Mouse (Mus musculus) right cerebral cortex, adult 2 months (tissue): ENCODE data around the gene Prkcz.

Experiments used
- DNase-seq, 2 experiments: peaks; one replicate each; pipeline ENCODE4 v3.0.0; 2021 to 2022; ENCODE audit warnings: low spot score in 2 of 2

The Prkcz gene

DNA sequence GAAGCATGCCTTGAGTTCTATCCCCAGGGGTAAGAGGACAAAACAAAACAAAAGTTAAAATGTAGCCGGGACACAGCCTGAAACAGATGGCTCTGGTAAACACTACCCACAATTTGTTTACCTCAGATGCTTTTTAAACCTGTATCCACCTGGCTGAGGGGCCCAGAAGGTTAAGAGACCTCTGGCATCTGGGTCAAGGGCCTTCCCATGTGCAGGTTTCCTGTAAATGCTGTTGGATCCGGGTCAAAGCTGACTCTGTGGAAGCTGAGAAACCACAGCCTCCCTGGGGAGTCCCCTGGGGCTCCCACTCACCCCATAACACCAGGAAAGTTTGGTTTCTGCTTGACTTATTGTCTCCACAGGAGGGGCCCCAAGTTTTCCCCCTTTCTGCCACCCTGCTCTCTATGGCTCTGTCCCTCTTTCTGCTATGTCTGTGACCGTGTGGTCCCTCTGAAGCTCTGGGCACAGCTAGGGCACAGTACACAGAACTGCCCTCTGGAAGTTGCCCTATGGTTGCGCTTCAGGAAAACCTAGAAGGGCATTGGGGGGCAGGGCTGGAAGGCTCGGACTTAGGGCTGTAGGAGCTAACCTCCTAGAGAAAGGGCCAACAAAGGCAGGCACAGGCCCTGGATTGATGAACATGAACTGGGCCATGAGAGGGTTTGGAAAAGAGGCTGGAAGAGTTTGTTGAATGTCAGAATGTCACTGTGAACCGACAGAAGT is 115.2 kb downstream of the Prkcz start:
- DNase-seq = no peak

DNA sequence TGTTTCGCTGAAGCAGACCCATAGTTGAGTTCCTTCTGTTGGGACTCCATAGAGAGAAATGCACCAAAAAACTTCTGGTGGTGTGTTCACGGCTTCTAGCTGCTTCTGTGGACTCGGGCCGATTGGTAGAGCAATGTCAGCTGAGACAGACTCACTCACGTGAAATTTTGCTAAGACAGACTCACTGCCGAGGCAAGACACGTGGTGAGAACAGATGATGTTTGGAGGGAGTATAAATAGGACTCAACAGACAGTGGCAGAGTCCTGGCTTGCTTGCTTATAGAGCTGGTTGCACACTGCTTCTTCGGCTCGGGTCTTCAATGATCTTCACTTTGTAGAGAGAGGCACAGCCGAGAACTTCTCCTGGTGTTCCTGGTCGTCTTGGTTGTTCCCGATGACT is 117.9 kb downstream of the Prkcz start:
- DNase-seq = no peak

DNA sequence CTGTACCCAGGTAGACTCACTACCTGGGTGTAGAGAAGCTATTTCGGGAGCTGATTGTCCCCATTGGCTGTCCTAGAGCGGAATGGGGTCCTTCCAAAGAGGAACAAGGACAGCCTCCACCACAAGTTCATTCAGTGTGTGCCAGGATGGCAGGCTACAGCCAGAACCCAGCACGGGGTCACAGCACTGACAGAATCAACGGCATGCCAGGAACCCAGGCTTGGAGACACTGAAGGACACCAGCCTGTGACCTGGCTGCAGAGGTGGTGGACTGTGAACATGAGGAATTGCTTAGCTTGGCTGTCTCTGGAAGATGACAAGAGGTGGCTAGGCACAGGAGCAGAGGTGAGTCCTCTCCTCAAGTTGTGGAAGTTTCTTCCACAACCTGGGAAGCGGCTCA is 118.9 kb downstream of the Prkcz start:
- DNase-seq = no peak

DNA sequence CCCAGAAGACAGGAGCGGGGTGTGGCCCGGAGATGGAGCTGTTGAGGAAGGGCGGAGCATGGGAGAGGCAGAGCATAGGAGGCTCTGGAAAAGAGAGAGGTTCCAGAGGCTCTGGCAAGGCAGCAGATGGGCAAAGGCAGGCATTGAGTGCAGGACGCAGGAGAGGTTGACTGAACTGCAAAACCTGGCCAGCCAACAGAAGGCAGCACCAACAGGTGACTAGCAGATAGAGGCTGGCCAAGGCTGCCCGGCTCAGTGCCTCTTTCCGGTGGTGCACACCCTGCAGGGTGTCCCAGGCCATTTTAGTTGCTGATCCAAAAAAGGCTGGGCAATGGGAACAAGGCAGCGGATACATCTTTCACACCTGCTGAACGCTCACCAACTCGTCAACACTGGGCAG is 119.4 kb downstream of the Prkcz start:
- DNase-seq = no peak

DNA sequence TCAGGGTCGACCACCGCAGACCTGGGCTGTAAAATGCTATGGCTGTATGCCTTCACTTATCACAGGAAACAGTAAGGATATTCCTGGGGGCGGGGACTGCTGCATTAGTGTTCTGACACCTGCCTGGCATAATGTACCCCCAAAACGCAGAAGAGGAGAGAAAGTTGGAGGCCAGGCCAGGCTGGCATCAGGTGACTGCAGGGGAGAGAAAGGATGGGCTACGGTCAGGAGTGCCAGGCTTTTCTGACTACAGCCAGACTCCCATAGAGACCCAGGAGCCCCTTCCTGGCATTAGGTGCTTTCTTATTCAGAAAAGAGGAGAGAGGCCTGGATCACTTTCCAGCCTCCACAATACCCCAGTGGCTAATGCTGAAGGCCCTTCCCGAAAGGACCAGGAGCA is 121.7 kb downstream of the Prkcz start:
- no peak for DNase-seq

DNA sequence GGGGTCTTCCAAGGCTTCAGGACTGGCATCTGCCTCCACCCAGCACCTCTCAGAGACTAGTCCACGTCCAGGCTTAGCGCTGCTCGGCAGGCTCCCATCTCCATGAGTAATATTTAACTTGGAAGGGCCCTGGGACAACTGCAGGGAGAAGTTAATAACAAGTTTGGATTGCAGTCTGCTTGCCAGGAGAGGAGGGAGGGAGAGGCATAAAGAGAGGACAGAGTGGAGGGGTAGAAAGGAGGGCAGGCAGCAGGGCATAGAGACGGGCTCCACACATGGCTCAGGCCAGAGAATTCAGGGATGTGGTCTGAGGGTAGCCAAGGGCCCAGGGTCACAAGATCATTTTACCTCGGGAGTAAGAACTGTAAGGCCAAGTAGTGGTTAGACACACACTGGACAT is 122.9 kb downstream of the Prkcz start:
- DNase-seq = no peak

DNA sequence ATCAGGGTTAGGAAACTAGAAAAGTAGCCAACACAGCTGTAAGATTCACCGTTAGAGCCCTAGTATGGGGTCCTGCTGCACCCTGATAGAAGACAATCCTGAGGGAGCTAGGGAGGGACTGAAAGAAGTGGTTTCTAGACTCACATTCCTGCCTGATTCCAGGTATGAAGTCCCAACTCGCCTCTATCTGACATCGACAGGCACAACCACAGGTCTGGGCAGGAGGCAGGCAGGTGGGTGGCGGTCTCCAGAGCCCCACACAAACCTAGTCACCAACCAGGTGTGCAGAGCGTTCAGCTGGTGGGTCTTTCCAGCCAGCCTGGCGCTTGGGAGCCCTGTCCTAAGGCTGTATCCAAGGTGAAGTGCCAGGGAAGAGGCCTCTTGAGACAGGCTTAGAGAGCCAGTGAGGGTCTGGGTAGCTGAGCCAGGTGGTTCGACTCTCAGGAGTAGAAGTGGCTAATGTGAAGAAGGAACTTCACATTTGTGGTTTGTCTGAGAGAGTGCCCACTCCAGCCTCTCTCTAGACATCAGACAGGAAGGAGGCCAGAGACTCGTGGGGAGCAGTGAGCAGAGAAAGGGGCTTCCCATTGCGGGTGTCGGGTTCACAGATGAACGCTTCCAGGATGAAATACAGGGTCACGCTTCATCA is 124.3 kb downstream of the Prkcz start:
- DNase-seq = no peak

DNA sequence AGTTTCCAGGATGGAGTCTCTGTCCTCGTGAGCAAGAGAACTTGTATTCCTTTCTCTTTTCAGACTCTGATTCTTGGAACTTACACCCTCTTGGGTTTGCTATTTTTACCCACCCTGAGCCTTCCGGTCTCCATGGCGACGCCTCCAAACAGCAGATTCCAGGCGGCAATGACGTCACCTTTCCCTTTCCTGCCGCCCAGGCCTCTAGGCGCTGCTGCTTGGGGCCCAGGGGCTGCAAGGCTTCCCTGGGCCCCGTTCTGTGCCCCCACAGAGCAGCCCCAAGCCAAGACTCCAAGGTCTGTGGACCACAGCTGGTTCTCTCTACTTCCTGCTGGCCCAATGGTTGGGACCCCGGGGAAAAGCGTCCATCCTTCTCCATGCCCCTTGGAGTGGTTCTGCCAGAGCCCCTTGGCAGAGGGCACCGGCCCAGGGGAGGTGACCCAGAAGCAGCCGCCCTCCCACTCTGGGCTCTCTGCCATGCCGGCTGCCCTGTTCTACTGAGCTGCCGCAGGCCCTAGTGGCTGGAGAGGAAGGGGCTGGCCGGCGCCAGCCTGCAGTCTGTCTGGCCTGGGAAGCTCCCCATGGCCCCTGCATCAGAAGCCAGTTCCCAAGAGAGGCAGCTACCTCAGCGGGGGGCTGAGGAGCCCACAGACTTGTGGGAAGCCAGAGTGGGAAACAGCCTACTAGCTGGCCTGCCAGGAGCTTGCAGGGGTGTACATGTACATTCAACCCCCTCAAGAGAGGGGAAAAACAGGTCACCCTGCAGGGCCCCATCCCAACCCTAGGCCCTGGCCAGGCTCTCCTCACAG is 125.6 kb downstream of the Prkcz start:
- DNase-seq = peak; percentile 92 to 95

DNA sequence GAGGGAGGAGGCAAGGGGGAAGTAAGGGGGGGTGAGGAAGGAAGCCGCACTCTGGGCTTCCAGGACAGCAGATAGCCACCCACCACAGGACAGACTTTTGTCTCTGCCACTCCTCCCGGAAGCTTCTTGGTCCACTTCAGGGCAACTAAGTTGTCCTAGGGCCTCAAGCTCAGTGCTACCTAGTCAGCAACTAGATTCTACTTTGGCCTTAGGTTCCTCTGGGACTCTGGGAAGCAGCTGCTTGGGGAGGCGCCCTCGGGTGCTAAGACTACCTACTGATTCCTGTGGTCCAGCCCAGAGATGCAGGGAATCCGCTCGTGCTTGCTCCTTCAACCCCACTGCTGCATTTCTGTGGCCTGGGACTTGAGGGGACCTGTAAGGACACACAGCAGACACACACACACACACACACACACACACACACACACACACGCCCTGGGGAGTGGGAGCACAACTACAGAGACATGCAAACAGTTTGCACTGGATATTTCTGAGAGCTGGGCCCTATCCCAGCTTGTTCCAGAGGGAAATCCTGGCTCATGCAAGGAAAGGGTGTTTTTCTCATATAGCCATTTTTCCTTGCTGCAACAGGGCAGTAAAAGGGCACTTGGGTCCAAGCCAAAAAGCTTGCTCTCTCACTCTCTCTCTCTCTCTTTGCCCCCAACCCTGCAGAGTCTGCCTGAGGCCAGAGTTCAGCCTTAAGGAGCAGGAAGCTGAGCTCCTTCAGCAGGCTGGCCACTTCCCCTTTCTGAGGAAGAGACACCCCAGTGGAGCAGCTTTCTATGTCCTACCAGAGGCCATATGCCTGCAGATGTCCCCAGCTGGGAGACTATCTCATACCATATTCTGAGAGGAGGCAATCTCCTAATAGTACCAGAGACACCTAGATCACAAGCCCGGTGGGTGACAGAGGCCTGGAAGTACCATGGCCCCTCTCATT is 126.5 kb downstream of the Prkcz start:
- no peak for DNase-seq

DNA sequence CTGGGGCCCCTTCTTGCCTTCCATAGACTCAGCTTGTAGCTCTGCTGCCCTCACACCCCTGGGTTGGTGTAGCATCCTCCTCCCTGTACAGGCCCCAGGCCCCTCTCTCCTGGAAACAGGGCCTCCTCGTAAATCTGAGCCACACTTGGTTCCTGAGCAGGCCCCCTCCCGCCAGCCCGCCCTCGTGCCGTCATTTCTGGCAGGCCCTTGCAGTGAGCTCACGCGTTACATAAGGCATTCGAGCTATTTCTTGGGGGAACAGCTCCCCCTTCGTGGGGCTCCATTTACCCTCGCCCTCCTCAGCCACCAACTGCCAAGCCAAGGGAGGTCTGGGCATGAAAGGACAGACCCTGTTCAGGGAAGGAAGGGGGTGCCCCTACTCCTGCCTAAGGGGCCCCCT is 127.3 kb downstream of the Prkcz start:
- peak; percentile 86 to 90 for DNase-seq

DNA sequence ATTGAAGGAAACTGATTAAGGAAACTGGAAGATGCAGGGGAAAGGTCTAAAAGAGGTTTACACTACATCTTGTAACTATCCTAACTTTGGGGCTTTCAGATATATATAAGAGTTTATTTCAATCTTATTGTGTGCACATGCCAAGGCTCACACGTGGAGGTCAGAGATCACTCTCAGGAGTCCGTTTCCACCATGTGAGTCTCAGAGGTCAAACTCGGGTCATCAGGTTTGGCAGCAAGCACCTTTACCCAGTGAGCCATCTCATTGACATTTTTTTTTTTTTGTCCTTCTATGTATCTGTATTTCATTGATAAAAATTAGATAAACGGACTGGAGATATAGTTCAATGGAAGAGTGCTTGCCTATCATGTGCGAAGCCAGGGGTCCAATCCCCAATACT is 132.7 kb downstream of the Prkcz start:
- no peak for DNase-seq

DNA sequence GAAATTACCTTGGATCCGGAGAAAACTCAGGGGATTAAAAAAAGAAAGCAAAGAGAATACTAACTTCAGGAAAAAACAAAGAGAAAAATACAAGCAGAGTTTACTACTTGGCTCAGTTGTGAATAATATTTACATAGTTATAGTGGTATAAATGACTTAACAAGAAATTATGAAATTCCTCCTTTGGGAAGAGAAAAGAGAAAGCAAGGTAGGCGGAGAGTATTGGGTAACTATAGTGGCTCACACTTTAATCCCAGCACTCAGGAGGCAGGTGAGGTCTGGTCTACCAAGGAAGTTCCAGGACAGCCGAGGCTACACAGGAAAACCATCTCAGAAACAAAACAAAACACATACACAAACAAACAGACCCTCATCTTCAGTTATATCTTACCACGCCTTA is 133.2 kb downstream of the Prkcz start:
- DNase-seq = no peak

DNA sequence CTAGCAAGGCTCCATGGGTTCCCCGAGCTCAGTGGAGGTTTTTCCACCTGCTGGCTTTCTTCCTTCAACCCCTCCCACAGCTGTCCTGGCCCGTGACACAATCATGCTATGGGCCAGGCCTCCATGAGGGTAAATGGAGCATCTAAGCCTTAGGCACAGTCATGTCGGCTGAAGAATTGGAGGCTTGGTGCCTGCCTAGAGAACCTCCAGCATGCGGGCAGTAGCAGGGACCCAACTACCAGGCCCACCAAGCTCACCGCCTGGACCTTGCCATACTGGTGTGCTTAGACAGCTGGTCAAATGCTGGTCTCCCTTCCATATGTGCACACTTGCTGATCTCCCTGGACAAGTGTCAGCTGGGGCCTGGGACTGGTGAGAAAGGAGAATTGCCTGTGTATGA is 135.2 kb downstream of the Prkcz start:
- no peak for DNase-seq

DNA sequence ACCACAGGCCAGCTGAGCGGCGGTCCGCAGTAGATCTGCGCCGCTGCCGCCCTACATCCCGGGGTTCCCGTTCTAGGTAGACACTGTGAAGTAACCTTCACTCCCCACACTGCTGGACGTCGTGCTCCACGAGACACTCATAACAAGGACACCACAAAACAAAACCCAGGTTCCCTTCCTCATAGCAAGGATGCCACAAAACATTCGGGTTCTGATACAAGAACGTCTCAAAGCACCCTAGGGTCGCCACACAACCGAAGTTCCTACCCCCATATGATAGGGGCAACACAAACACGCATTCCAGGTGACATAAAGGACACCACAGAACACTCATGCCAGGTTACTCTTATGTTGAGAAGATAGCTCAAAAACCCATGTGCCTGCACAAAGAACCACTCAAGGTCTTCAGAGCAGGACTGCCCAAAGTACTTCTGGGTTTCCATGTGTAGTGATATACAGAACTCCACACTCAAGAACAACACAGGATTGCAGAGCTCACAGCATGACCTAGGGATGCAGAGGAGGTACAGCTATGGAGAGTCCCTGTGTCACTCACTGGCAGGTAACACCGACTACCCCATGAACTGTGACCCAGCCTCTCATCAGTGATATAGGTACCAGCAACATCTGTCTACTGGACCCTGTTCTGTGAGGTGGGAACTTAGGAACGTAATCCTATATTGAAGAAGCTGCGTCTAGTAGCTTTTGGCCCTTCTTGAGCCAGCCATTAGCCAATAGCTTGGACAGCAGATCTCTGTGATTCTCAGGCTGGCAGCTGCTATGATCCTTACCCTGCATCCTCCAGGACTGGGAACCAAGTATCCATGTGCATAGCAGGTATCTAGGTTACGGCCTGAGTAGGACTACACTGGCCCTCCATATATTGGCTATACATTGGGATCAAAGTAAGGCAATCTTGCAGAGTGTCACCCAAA is 137.3 kb downstream of the Prkcz start:
- DNase-seq = no peak

DNA sequence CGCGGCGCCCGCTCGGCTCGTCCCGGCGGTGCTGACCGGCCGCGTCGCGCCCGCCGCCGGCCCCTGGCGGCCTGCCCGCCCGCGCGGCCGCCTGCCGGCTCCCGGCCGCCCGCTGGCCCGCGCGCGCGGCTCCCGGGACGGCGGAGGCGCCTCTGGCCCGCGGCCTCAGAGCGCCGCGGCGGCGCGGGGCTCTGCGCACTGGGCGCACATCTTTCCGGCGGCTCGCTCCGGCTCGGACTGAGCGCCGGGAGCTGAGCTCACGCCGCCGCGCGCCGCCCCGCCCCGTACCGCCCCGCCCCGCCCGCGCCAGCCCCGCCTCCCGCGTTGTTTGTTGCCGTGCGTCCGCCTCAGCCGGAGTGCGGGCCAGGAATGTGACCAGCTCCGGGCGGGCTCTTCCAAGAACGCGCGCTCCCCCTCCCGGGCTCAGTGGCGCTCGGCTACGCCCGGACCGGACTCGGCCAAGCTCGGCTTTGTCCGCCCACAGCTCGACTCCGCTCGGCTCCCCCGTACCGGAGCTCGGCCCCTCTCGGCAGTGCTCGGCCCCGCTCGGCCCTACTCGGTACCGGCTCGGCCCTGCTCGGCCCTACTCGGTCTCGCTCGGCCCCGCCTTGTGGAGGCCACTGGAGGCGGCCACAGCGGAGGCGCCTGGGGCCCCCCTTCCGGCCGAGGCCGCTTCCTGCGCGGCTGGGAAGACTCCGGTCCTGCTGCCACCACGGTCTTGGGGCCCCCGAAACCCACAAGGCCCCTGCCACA is 138.1 kb downstream of the Prkcz start:
- peak; percentile 98 to 99 for DNase-seq

DNA sequence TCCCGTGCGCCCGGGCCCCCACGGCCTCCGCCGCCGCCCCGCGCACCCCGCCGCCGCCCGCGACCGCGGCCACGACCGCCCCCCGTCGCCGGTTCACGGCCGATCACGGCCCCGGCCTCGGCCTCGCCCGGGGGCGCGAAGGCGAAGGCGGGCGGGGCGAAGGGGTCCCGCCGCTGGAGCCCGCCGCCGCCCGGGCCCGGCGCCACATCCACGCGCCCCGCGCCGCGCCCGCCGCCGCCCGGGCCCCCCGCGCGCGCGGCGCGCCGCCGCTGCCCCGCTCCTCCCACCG is 138.7 kb downstream of the Prkcz start, which contains the start of gene Ski:
Gene Ski (minus strand): TSS at position 41 of the 289 bp plus-strand sequence.
- no peak for DNase-seq

DNA sequence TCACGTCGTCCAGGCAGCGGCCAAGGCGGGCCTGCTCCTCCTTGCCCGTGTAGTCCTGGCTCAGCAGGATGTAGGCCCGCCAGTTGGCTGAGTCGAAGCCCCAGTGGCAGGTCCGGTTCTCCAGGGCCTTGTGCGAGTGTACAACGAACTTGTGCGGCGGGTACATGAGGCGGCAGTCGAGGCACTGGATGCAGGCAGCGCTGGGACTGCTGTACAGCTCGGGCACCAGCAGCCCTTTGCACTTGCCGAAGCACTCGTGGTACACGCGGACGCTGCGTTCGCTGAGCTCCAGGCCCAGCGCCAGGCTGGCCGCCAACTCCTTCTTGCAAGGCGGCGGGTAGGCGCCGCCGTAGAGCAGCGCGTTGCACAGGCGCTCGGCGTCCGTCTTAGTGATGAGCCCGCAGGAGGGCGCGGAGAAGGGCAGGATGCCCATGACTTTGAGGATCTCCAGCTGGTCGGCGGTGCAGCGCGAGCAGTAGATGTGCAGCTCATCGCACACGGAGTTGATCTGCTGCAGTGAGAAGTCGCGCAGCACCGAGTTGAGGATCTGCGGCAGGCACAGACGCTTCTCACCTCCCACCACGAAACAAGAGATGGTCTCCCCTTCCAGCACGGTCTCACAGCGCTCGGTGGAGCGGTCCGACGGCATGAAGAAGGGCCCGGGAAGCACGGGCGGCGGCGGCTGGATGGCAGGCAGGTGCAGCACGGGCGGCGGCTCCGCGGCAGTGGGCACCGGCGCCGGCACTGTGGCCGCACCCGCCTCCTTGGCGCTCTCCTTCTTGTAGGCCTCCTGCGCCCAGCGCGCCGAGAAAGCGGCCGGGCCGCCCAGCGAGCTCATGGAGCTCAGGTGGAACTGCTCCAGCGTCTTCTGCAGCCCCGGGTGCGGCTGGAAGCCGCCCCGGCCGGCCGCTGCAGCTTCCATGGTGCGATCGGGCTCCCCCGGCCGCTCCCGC is 139.3 kb downstream of the Prkcz start:
- DNase-seq = peak; percentile 70 to 80

DNA sequence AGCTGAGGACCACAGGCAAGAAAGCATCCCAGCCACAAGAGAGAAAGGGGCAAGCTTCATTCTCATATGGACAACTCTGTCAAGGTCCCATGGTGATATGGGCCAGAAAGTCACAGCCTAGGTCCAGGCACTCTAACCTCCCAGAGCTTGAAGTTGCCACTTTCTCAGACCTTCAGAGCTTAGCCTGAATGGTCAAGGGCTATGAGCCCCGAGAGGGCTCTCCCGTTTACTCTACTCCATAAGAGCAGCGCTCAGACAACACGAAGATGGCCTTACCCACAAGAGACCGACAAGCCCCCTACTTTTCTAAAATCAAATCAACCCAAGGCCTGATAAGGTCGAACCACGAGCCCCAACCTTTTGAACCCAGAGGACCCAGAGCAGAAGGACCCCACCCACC is 140.1 kb downstream of the Prkcz start:
- DNase-seq = no peak
